Mouse (Mus musculus) heart, embryonic 13.5 days (tissue): ENCODE data around the gene Gm266. TPM values are rescaled to one million over a fixed set of nuclear protein-coding genes. Genes with fewer than 3 reads are reported as not detected.

Source experiments
- ATAC-seq: fragments of 200-750 bp; cut with Nextera tagmentation; 2 replicates; pipeline ENCODE4 v1.8.0; 2017; ENCODE audit warnings: moderate TSS enrichment; ENCODE audit not compliant: insufficient number of reproducible peaks, low FRiP score, low TSS enrichment; ENCODE audit errors: extremely low read depth
- H3K27ac ChIP-seq: fragments of 300-500 bp; sonication (generic); replicated peaks from 2 replicates; pipeline ENCODE4 v1.5.1; 2015; ENCODE audit warnings: moderate library complexity, mild to moderate bottlenecking, inconsistent platforms
- H3K27me3 ChIP-seq: fragments of 300-500 bp; sonication (generic); replicated peaks from 2 replicates; pipeline ENCODE4 v1.6.1; 2015; ENCODE audit warnings: mild to moderate bottlenecking, inconsistent platforms
- H3K36me3 ChIP-seq: fragments of 300-500 bp; sonication (generic); 2 replicates; pipeline ENCODE4 v1.6.1; 2015; ENCODE audit warnings: mild to moderate bottlenecking, inconsistent platforms
- H3K4me1 ChIP-seq: fragments of 300-500 bp; sonication (generic); 2 replicates; pipeline ENCODE4 v1.6.1; 2015; ENCODE audit warnings: inconsistent platforms
- H3K4me2 ChIP-seq: fragments of 300-500 bp; sonication (generic); 2 replicates; pipeline ENCODE4 v1.6.1; 2015; ENCODE audit warnings: inconsistent platforms, mild to moderate bottlenecking, moderate library complexity
- H3K4me3 ChIP-seq: fragments of 300-500 bp; sonication (generic); 2 replicates; pipeline ENCODE4 v1.5.1; 2015; ENCODE audit warnings: moderate library complexity, mild to moderate bottlenecking, inconsistent platforms
- H3K9ac ChIP-seq: fragments of 300-500 bp; sonication (generic); 2 replicates; pipeline ENCODE4 v1.6.1; 2015; ENCODE audit warnings: inconsistent platforms, mild to moderate bottlenecking, moderate library complexity
- H3K9me3 ChIP-seq: fragments of 300-500 bp; sonication (generic); 2 replicates; pipeline ENCODE4 v1.6.1; 2016; ENCODE audit warnings: inconsistent platforms
- WGBS: fragments of 180-500 bp; shearing (Covaris S2); methylation state at CpG from one replicate; pipeline ENCODE4 v1.1.7; 2015; ENCODE audit warnings: mixed read lengths; 5-methylcytosine and 5-hydroxymethylcytosine counted together
- polyA plus RNA-seq: library from polyadenylated mRNA; unstranded; fragments of >200 nt; fragmentation: Nextera tagmentation; extraction: Ambion mirVana; gene quantifications from 2 replicates; pipeline ENCODE4 v1.2.1, GENCODE M21; 2015

Gene Gm266
- polyA plus RNA-seq, 1 experiment from 2014 or later = 2.1 TPM

DNA sequence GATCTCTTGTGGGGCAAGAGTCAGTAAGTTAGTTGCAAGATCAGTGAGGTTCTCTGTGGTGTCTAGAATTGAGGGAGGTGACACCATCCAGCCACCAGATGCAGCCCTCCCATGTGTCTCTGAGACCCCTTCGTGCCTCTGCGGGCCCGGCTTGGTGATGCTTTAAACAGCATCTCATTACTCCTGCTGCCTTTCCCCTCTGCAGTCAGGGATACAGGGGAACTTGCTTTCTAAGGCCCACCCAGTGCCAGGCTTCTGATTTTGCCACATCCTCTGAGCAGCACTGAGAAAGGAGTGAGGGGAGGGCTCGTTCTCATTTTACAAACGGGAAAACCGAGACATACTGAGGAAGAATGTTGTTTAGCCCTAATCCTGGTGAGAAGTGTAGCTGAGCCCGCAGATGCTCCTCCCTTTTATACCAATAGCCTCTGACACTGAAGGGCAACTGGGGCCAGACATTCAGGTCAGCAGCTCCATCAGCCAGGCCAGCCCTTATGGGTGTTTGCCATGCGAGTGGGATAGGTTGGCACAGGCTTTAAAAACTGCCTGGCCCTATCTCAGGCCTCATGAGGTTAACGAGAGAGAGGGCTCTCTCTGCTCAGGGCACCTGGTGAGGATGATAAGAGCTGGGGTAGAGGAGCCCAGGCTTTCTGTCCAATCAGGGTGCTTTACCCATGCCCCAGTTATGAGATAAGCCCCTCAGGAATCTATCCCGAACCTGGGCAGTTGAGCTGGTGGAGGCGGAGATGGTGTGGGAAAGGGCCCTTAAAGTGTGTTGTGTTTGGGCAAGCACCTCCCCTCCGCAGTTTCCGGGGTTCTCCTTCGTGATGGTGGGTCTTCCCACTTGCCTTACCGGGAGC, 42.4 kb downstream of the Gm266 start:
- Histone ChIP-seq H3K4me3 (peak overlapping the region; percentile 56), H3K27ac (peak overlapping the region; percentile 13; the same call in 1 of the 2 replicates), H3K36me3 (no peaks in the 10 kb centered on the region), H3K9ac (peak overlapping the region; percentile 80), H3K27me3 (peaks cover 98% of the 10 kb centered on the region), H3K4me2 (peak overlapping the region; percentile 85), H3K4me1 (peaks cover 55% of the 10 kb centered on the region), H3K9me3 (no peaks in the 10 kb centered on the region)
- 21% methylated on average over 15 of the region's 15 CpGs for WGBS
- no peak for ATAC-seq

DNA sequence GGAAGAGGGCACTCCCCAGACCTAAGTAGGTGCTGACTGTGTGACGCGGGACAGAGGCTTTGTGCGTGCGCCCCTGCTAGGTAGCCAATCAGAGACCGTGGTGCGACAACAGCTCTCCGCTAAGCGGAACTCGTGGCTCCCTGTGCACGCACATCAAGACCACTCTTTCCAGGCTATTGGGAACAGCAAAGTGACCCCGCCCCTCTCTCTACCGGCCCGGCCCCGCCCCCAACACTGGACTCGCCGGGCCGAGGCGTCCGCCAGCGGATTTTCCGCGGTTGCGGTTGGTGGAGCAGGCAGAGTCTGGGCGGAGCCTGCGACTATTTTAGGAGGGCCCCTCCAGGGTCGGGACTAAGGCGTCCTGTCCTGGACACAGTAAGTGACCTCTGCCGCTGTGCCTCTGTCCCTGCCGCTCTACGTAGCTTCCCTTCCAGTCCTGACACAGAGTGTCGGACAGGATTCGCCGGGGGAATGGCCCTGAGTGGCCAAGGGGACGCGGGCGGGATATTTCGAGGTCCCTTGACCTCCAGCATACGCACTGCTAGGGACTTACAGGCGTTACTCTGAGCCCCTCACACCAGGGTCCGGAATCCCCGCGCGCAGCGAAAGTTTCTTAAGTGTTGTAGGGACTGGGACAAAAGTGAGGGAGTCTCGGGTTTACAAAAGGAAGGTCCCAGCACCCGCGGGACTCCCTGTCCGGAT, 43.2 kb downstream of the Gm266 start, which contains the start of gene Tnfaip2:
Tnfaip2 (plus strand) TSS at position 161 of the 702 bp plus-strand sequence.
- Histone ChIP-seq H3K4me3 (peak within 1 kb of the TSS; percentile 56), H3K9me3 (no peaks in the 10 kb centered on the region), H3K36me3 (no peaks in the 10 kb centered on the region), H3K4me2 (peak within 1 kb of the TSS; percentile 85), H3K9ac (peak within 1 kb of the TSS; percentile 80), H3K27ac (peak within 1 kb of the TSS; percentile 13), H3K27me3 (peaks cover 98% of the 10 kb centered on the region), H3K4me1 (peaks cover 47% of the 10 kb centered on the region)
- WGBS = under 1% methylated on average over 48 of the region's 48 CpGs
- peak; percentile 73 for ATAC-seq

DNA sequence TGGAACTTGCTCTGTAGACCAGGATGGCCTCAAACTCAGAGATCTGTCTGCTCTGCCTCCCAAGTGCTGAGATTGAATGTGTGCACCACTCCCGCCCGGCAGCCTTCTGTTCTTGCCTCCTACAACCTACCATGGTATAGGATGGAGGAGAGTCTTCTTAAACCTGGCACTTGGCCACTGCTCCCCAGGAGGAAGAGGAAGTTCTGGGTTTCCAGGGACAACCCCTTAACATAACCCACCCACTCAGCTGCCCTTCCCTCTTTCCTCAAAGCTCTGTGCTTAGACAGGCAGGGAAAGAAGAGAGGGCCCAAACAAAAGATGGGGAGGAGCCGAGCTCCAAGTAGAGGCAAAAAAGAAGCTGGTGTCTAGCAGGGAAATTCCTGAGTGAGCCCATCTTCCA, 44.1 kb downstream of the Gm266 start:
- no peak for ATAC-seq
- Histone ChIP-seq H3K9ac (no peak overlapping the region), H3K9me3 (no peaks in the 10 kb centered on the region), H3K36me3 (no peaks in the 10 kb centered on the region), H3K4me3 (no peak overlapping the region), H3K27ac (no peak overlapping the region; the same call in 1 of the 2 replicates), H3K4me1 (peaks cover 45% of the 10 kb centered on the region), H3K4me2 (peak overlapping the region; percentile 85; the same call in 1 of the 2 replicates), H3K27me3 (peaks cover 98% of the 10 kb centered on the region)
- WGBS = 65% methylated on average over 3 of the region's 3 CpGs

DNA sequence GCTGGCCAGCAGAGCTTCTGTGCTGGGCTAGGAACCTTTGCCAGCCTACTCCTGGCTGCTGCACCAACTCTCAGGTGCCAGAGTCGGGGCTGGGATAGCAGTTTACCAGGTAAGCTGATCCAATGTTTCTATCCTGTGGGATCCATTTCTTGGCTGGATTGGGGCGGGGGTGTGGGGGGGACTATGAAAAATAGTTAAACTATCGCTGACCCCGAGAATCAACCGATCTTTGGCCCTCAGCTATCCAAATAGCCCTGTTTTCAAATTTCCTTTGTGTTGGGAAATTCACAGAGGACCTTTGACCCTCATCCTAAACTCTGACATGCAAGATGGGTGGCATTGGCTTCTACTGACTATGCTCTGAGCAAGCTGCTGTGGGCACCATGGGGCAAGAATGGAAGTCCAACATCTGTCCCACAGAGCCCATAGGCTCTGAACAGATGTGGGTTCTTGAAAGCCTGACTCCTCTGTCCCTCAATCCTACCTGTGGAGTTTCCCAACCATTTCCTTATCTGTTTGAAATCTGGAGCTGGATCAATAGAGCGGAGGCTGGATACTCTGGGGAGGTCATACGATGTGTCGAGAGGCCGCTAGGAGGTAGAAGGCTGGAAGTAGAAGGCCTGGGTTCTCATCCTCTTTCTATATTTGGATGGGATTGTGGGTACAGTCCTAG, 44.8 kb downstream of the Gm266 start:
- peaks cover 98% of the 10 kb centered on the region for H3K27me3 ChIP-seq
- 91% methylated on average over 9 of the region's 9 CpGs for WGBS

DNA sequence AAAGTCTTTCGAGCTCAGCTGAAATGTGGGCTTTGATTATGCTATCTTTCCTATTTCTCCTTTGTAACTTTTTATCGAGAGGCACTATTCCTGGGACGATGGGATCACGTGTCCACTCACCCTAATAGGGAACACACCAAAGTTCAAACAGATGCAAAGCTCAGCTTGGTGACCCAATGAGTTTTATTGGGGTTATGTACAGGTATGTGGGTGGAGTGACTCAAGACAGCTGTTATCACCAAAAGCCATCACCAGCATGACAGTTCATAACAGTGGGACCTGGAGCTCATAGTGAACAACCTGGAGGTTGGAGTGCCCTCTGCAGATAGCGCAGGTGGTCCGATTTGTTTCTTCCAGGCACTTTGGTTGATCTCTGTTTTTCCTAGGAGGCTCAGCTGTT, 46.8 kb downstream of the Gm266 start:
- Histone ChIP-seq H3K27ac (no peak overlapping the region), H3K36me3 (no peaks in the 10 kb centered on the region), H3K4me3 (no peak overlapping the region), H3K4me2 (no peak overlapping the region), H3K9me3 (no peaks in the 10 kb centered on the region), H3K4me1 (peaks cover 45% of the 10 kb centered on the region), H3K27me3 (peaks cover 92% of the 10 kb centered on the region), H3K9ac (no peak overlapping the region)
- WGBS = 82% methylated on average over 6 of the region's 6 CpGs
- ATAC-seq = no peak

More for the DNA sequence above, 44.8 kb downstream of the Gm266 start:
- Histone ChIP-seq H3K4me2 (no peak overlapping the region), H3K9me3 (no peaks in the 10 kb centered on the region), H3K9ac (no peak overlapping the region), H3K4me3 (no peak overlapping the region), H3K27ac (no peak overlapping the region), H3K36me3 (no peaks in the 10 kb centered on the region), H3K4me1 (peaks cover 42% of the 10 kb centered on the region)
- no peak for ATAC-seq

DNA sequence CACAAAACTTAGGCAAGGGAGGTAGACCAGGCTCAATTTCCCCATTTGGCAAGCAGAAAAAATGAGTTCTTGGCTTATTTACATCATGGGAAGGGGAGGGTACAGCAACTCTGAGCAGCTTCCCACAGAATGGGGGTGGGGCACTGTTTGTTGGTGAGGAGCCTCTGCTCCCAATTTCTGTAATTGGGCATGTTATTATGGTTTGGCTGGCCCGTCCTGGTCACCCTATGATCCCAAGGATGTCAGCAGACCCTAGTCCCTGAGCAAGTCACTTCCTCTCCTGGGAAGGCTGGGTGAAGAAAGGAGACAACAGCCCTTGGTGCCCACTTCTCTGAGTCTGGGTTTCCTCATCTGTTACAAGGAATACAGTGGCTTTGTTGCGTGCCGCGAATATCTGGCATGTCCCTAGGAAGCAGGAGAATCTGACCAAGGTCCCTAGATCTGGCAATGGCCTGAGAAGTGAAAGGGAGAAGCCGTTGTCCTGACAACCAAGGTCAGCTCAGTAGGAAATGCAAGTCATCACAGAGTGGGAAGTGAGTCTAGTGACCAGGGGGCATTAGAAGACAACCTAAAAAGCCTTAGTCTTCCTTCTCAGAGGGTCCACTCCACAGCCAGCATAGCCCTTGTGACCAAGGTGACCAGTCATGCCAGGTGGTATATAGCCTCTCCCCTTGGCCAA, 48.3 kb downstream of the Gm266 start:
- Histone ChIP-seq H3K9me3 (no peaks in the 10 kb centered on the region), H3K36me3 (no peaks in the 10 kb centered on the region), H3K9ac (no peak overlapping the region), H3K4me1 (peaks cover 40% of the 10 kb centered on the region), H3K4me2 (no peak overlapping the region), H3K27ac (no peak overlapping the region), H3K4me3 (no peak overlapping the region), H3K27me3 (peaks cover 89% of the 10 kb centered on the region)
- 69% methylated on average over 5 of the region's 5 CpGs for WGBS
- ATAC-seq = no peak

DNA sequence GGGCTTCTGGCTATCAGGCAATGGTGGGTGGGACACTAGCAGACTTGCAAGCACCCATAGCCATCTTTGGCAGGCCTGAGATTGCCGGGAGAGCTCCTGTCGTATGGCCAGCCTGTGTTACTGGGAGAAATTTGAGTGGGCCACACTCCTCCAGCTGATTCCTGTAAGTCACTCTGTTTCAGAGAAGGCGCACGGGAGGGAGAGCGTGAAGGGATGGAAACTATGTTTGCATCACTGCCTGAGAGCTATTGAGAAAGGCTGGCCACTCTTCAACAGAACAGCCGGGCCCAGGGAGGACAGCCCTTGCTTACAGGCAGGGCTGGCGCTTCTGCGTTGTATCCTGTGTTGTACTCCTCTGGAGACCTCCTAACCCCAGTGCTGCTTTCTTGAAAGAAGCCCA, 49.0 kb downstream of the Gm266 start:
- Histone ChIP-seq H3K27me3 (peaks cover 89% of the 10 kb centered on the region), H3K36me3 (no peaks in the 10 kb centered on the region), H3K4me1 (peaks cover 40% of the 10 kb centered on the region), H3K9me3 (no peaks in the 10 kb centered on the region), H3K9ac (no peak overlapping the region), H3K4me3 (no peak overlapping the region), H3K4me2 (no peak overlapping the region), H3K27ac (no peak overlapping the region)
- ATAC-seq = no peak
- 49% methylated on average over 8 of the region's 8 CpGs for WGBS

DNA sequence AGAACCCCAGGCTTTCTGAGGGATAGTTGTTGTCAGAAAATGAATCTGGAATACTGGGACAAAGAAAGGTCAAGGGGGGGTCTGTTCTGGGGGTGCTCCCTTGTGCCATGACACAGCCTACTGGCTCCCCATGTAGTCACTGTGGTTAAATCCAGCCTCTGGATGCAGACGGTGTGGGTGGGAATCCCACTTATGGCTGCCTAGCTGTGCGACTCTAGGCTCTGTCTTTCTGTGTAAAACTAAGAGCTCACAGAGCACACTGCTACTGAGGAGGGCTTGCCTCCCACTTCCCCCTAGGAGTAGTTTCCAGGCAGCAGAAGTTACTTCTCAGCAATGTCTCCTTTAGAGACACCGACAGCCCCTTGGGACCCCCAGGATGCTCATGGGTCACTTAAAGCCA, 49.5 kb downstream of the Gm266 start:
- Histone ChIP-seq H3K4me1 (peaks cover 43% of the 10 kb centered on the region), H3K9ac (no peak overlapping the region), H3K4me2 (no peak overlapping the region), H3K27ac (no peak overlapping the region), H3K27me3 (peaks cover 89% of the 10 kb centered on the region), H3K9me3 (no peaks in the 10 kb centered on the region), H3K4me3 (no peak overlapping the region), H3K36me3 (no peaks in the 10 kb centered on the region)
- ATAC-seq = no peak
- WGBS = 87% methylated on average over 3 of the region's 3 CpGs

DNA sequence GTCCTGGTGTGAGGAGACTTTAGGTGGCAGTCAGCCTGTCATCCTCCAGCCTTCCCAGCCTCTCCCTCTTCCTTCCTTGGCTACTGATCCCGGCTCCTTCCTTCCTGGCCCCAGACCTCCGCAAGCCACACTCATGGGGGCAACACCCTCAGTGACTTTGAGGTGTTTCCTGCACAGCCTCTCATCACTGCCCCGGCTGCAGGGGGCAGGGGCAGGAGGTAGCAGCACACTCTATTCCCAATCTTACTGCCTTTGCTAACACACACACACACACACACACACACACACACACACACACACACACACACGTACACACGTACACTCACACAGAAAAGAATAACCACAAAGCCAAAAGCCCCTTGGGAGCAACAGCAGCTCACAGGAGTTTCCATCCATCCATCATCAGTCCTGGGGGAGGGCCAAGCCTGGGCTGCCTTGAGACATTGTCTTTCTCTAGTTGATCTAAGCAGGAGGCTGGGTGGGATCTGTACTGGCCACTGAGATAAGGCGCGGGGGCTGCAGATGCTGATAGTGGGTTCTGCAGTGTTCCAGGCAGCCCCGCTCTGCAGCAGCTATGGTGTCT, 50.8 kb downstream of the Gm266 start:
- H3K4me3 ChIP-seq = no peak overlapping the region
- 9% methylated on average over 8 of the region's 8 CpGs for WGBS
- no peaks in the 10 kb centered on the region for H3K9me3 ChIP-seq
- H3K4me1 ChIP-seq = peaks cover 56% of the 10 kb centered on the region
- H3K4me2 ChIP-seq = peak overlapping the region; percentile 24
- no peak overlapping the region for H3K9ac ChIP-seq
- peak overlapping the region; percentile 83 for H3K27ac ChIP-seq
- peaks cover 91% of the 10 kb centered on the region for H3K27me3 ChIP-seq
- H3K36me3 ChIP-seq = no peaks in the 10 kb centered on the region
- peak; percentile 47 for ATAC-seq
